Mouse (Mus musculus) right cerebral cortex, postnatal 25 days (tissue): Measurements from ENCODE around the gene Gm14214.

Experiments
- DNase-seq: peaks from one replicate; pipeline ENCODE4 v3.0.0; 2022

Gene Gm14214

DNA sequence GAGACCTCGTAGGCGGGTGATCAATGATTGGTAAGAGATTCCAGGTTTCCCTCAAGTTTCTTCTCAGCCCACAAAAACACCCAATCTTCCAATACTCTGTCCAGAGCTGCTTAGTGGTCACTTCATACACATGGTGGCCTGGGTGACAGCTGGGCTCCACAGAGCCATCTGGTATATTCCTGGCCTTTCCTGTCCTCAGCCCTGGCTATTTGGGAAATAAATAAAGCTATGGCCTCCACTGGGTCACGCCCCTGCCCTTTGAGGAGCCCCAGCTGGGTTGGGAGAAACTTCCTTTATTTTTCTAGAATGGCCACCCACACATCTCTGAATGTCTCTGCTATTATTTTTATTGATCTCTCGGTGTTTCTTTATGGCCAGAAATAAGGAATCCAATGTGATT lies 46.4 kb downstream of the Gm14214 start:
- no peak for DNase-seq

DNA sequence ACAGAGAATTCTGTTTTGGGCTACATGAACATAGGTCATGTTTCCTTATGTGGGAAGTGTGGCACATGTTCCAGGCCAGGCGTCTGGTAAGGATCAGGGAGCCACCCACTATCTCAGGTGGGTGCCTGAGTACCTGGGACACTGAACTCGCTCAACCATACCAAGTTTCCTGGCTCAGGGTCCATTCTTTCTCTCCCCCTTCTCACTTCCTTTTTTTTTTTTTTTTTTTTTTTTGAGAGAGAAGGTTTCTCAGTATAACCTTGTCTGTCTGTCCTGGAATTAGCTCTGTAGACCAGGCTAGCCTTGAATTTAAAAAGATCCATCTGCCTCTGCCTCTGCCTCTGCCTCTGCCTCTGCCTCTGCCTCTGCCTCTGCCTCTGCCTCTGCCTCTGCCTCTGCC lies 49.5 kb downstream of the Gm14214 start:
- DNase-seq, result no peak
